Mouse (Mus musculus): ENCODE data around the gene 9130213A22Rik.

9130213A22Rik gene

GRCm38 (mm10) chr11:69123693-69124497 lies 1.5 kb upstream of the 9130213A22Rik start:
- CTCF ChIA-PET: interaction anchor here (0.7 to 3.1 kb wide), 3 partner anchors 31 to 83 kb away, joined by 4 to 28 read pairs (median 5); no protein-coding TSS in a partner anchor

- CTCF ChIA-PET: interaction anchor here (0.6 to 3.1 kb wide), 7 partner anchors 30 to 119 kb away, joined by 3 to 28 read pairs (median 5); partner anchors contain the start of gene Tmem107
Observed at GRCm38 (mm10) chr11:69123056-69123692, 785 bp upstream of the 9130213A22Rik start.

GRCm38 (mm10) chr11:69121741-69122335 lies 551 bp downstream of the 9130213A22Rik start:
- CTCF ChIA-PET: interaction anchor here (0.5 to 3.1 kb wide), 8 partner anchors 8 to 76 kb away, joined by 3 to 28 read pairs (median 4); partner anchors contain the start of gene Tmem107

GRCm38 (mm10) chr11:69121001-69121740 lies 1.2 kb downstream of the 9130213A22Rik start:
- CTCF ChIA-PET: interaction anchor here (0.7 to 3.1 kb wide), 4 partner anchors 7 to 75 kb away, joined by 3 to 28 read pairs (median 4); no protein-coding TSS in a partner anchor

- CTCF ChIA-PET: interaction anchor here (0.6 to 0.7 kb wide), 3 partner anchors 28 to 65 kb away, joined by 3 to 12 read pairs (median 11); no protein-coding TSS in a partner anchor
Observed at GRCm38 (mm10) chr11:69120221-69121000, 2.0 kb downstream of the 9130213A22Rik start, which contains the start of gene Hes7. Gene Hes7, plus strand, starts transcription at chr11:69120404.

- CTCF ChIA-PET: interaction anchor here (0.6 to 1.8 kb wide), 4 partner anchors 16 to 64 kb away, joined by 3 to 12 read pairs (median 7); no protein-coding TSS in a partner anchor
Observed at GRCm38 (mm10) chr11:69119446-69120155, 2.8 kb downstream of the 9130213A22Rik start.

- CTCF ChIA-PET: interaction anchor here (0.5 to 1.8 kb wide), 2 partner anchors 15 to 152 kb away, joined by 3 to 8 read pairs; no protein-coding TSS in a partner anchor
Observed at GRCm38 (mm10) chr11:69118765-69119164, 3.6 kb downstream of the 9130213A22Rik start.

- CTCF ChIA-PET: interaction anchor here (1.8 kb wide), 1 partner anchor 14 kb away, joined by 3 read pairs; no protein-coding TSS in a partner anchor
Observed at GRCm38 (mm10) chr11:69117737-69118695, 4.4 kb downstream of the 9130213A22Rik start.

- CTCF ChIA-PET: interaction anchor here (2.8 kb wide), 1 partner anchor 14 kb away, joined by 10 read pairs; no protein-coding TSS in a partner anchor
Observed at GRCm38 (mm10) chr11:69116843-69117242, 5.5 kb downstream of the 9130213A22Rik start.

- CTCF ChIA-PET: interaction anchor here (0.6 to 2.8 kb wide), 3 partner anchors 11 to 513 kb away, joined by 3 to 10 read pairs (median 4); no protein-coding TSS in a partner anchor
Observed at GRCm38 (mm10) chr11:69114621-69115020, 7.8 kb downstream of the 9130213A22Rik start.

GRCm38 (mm10) chr11:69114018-69114417 lies 8.4 kb downstream of the 9130213A22Rik start:
- CTCF ChIA-PET: interaction anchor here (0.6 to 2.8 kb wide), 4 partner anchors 8 to 513 kb away, joined by 3 to 10 read pairs (median 4); no protein-coding TSS in a partner anchor

- CTCF ChIA-PET: interaction anchor here (0.5 to 2.6 kb wide), 3 partner anchors 11 to 44 kb away, joined by 4 to 12 read pairs (median 6); no protein-coding TSS in a partner anchor
Observed at GRCm38 (mm10) chr11:69111865-69112264, 10.5 kb downstream of the 9130213A22Rik start.

GRCm38 (mm10) chr11:69111051-69111810 lies 11.2 kb downstream of the 9130213A22Rik start:
- CTCF ChIA-PET: interaction anchor here (0.5 to 2.6 kb wide), 4 partner anchors 10 to 48 kb away, joined by 3 to 12 read pairs (median 5); no protein-coding TSS in a partner anchor

- CTCF ChIA-PET: interaction anchor here (0.7 to 2.6 kb wide), 4 partner anchors 9 to 47 kb away, joined by 3 to 12 read pairs (median 4); no protein-coding TSS in a partner anchor
Observed at GRCm38 (mm10) chr11:69110319-69111046, 11.9 kb downstream of the 9130213A22Rik start.

- CTCF ChIA-PET: interaction anchor here (0.8 to 2.6 kb wide), 4 partner anchors 8 to 17 kb away, joined by 4 to 12 read pairs (median 4); no protein-coding TSS in a partner anchor
Observed at GRCm38 (mm10) chr11:69109032-69109900, 13.1 kb downstream of the 9130213A22Rik start.

Measured in spleen, embryonic (tissue).